Mouse (Mus musculus): ENCODE measurements around the gene Slc25a25. TPM values are rescaled to one million over a fixed set of nuclear protein-coding genes. Genes with fewer than 3 reads are reported as not detected.
"Not testable (repeated sequence)": the region's sequence is repeated elsewhere in the genome, so short reads cannot be mapped to it uniquely, and the experiment has no call there.

Gene Slc25a25
- total RNA-seq (2021) = 10 to 100 TPM; 54.5 to 57.6 TPM
- long read RNA-seq, experiment 1, transcript Slc25a25-201 (11 exons, 3,294 nt) = minor isoform, 9 of 67 reads
- long read RNA-seq, experiment 1, transcript Slc25a25-204 (10 exons, 2,643 nt) = minor isoform, 10 of 67 reads
- long read RNA-seq, experiment 1, transcript Slc25a25-202 (11 exons, 3,529 nt) = minor isoform, 7 of 67 reads
- long read RNA-seq, experiment 1, transcript Slc25a25-205 (10 exons, 3,278 nt) = major isoform, 28 of 67 reads
- long read RNA-seq, experiment 1, partial matches to known transcripts = 2 of 67 reads
- long read RNA-seq, experiment 1, other reads (novel, unspliced or antisense) = 10 of 67 reads
- long read RNA-seq, experiment 2, transcript Slc25a25-202 (11 exons, 3,529 nt) = minor isoform, 10 of 74 reads
- long read RNA-seq, experiment 2, transcript Slc25a25-205 (10 exons, 3,278 nt) = major isoform, 22 of 74 reads
- long read RNA-seq, experiment 2, transcript Slc25a25-204 (10 exons, 2,643 nt) = minor isoform, 14 of 74 reads
- long read RNA-seq, experiment 2, transcript Slc25a25-201 (11 exons, 3,294 nt) = minor isoform, 14 of 74 reads
- long read RNA-seq, experiment 2, partial matches to known transcripts = 2 of 74 reads
- long read RNA-seq, experiment 2, other reads (novel, unspliced or antisense) = 11 of 74 reads

DNA sequence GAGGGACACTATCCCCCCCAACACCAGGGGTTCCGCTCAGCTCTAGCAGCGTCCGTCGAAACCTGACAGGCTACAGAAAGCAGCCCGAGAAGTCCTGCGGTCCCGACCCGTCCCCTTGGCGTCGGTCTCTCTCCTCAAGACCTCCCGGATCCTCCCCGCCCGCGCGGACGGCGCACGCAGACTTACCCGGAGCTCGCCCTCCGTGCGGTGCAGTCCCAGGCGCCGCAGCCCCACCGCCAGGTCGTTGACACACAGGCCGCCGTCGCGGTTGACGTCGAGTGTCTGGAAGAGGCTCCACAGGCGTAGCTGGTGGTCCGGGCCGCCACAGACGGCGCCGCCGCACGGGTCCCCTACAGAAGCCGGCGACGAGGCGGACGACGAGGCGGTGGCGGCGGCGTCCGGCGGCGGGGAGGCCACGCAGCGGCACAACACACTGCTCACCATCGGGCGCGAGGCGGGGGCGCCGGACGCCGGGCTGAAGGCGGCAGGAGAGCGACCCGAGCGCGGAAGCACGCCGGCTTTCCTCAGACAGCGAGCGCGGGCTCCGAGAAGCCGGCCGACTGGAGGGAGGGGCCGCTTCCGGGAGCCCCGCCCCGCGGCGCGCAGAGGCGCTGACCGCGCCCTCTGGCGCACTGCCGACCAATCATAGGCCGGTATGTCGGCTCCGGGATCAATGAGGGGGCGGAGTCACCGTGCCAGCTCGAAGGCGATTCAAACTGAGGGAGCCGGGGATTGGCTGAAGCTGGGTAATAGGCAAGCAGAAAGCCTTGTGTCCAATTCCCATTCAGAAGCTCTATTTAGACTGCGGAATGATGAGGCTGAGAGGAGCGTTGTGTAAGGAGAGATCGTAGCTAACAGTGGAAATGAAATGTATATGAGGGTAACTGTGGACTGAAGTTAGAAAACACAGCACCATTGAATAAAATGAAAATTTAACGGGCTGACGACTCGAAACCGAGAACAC, at the start of gene Slc25a25:
Gene Slc25a25, minus strand, starts transcription at position 565 of the 964 bp plus-strand sequence.
- peak; percentile 97 for DNase-seq (ENCODE audit: low spot score in 2 of 2)
- TF ChIP-seq CTCF (conservative IDR thresholded peaks at IDR 0.05) = no peak
- peak within 1 kb of the TSS; percentile 95 for H3K27ac ChIP-seq
- H3K4me3 ChIP-seq = peak within 1 kb of the TSS; percentile 84

- H3K27ac ChIP-seq = no peak overlapping the region
- no peak overlapping the region for H3K4me3 ChIP-seq
- TF ChIP-seq CTCF (conservative IDR thresholded peaks at IDR 0.05) = no peak
- DNase-seq (ENCODE audit: low spot score in 2 of 2) = no peak
Observed at GRCm38 (mm10) chr2:32500461-32500860, 49.2 kb upstream of the Slc25a25 start.

GRCm38 (mm10) chr2:32499365-32499764, 48.1 kb upstream of the Slc25a25 start:
- no peak for DNase-seq (ENCODE audit: low spot score in 2 of 2)

DNA sequence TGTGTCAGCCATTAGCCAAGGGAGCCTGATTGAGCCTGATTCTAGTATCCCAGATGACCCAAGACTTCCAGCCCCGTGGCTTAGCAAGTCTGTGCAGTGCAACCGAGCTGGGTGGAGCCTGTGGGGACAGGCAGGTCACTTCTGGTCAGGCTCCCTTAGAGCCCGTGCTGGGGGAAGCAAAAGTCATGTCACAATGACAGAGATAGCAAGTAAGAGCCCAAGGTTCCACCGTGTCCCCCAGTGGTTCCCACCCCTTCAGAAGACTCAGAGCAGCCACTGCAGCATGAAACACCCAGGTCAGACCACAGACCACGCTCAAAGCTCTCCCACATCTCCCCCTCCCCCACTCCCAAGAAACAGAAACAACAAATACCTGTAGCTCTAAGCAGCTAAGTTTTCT, 44.9 kb upstream of the Slc25a25 start:
- no peak overlapping the region for H3K4me3 ChIP-seq

More at GRCm38 (mm10) chr2:32499365-32499764, 48.1 kb upstream of the Slc25a25 start:
- H3K4me3 ChIP-seq = no peak overlapping the region
- no peak for TF ChIP-seq CTCF (conservative IDR thresholded peaks at IDR 0.05)
- no peak overlapping the region for H3K27ac ChIP-seq

GRCm38 (mm10) chr2:32495185-32495726, 44.0 kb upstream of the Slc25a25 start:
- Histone ChIP-seq H3K27ac (no peak overlapping the region), H3K4me3 (no peak overlapping the region)
- DNase-seq (ENCODE audit: low spot score in 2 of 2) = no peak
- TF ChIP-seq CTCF (conservative IDR thresholded peaks at IDR 0.05) = no peak

More for the DNA sequence above, 44.9 kb upstream of the Slc25a25 start:
- no peak for TF ChIP-seq CTCF (conservative IDR thresholded peaks at IDR 0.05)
- no peak for DNase-seq (ENCODE audit: low spot score in 2 of 2)
- H3K27ac ChIP-seq = no peak overlapping the region

DNA sequence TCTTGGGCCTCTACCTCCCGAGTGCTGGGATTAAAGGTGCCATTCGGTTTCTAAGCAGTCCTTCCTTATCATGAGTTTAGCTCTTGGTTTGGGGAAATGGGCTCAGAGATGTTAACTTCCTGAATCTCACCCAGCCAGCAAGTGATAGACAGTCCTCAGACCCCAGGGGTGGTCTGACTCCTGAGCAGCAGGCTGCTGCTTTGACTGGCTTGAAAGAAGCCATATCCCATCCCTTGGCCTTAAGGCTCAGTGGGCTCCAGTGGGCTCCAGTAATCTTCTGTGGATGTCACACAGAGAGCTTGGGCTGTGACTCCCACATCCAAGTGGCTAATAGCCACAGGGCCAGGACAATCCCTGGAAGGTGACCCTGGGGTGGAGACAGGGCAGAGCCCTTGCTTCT, 43.3 kb upstream of the Slc25a25 start:
- Histone ChIP-seq H3K4me3 (no peak overlapping the region), H3K27ac (no peak overlapping the region)
- DNase-seq (ENCODE audit: low spot score in 2 of 2) = no peak
- TF ChIP-seq CTCF (conservative IDR thresholded peaks at IDR 0.05) = no peak

- no peak overlapping the region for H3K4me3 ChIP-seq
- no peak for TF ChIP-seq CTCF (conservative IDR thresholded peaks at IDR 0.05)
- DNase-seq (ENCODE audit: low spot score in 2 of 2) = no peak
- no peak overlapping the region for H3K27ac ChIP-seq
Observed at GRCm38 (mm10) chr2:32493301-32493701, 42.1 kb upstream of the Slc25a25 start.

DNA sequence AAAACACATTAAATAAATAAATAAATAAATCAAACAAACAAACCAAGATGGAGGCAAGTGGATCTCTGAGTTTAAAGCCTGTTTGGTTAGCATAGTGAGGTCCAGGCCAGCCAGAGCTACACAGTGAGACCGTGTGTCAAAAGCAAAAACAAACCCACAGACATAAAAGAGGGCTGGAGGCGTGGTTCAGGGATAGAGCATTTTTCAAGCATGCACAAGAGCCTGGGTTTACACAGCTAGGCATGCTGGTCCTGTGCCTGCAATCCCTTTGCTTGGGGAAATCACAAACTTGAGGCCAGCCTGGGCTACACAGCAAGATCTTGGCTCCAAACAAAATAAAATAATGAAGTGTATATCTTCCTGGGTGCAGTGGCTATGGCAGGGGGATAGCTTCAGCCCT, 41.4 kb upstream of the Slc25a25 start:
- no peak overlapping the region for H3K27ac ChIP-seq
- no peak for DNase-seq (ENCODE audit: low spot score in 2 of 2)
- no peak for TF ChIP-seq CTCF (conservative IDR thresholded peaks at IDR 0.05)
- H3K4me3 ChIP-seq = no peak overlapping the region

DNA sequence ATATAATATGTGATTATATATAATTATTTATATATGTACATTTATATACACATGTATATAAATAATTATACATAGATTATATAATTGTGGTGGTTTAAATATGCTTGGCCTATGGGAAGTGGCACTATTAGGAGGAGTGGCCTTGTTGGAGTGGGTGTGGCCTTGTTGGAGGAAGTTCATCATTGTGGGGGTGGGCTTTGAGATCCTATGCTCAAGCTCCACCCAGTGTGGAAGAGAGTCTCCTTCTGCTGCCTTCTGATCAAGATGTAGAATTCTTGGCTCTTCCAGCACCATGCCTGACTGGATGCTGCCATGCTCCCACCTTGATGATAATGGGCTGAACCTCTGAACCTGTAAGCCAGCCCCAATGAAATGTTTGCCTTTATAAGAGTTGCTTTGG, 39.5 kb upstream of the Slc25a25 start:
- not testable (repeated sequence) for DNase-seq (ENCODE audit: low spot score in 2 of 2); H3K27ac ChIP-seq; H3K4me3 ChIP-seq

GRCm38 (mm10) chr2:32488679-32489078, 37.4 kb upstream of the Slc25a25 start:
- H3K4me3 ChIP-seq = no peak overlapping the region
- TF ChIP-seq CTCF (conservative IDR thresholded peaks at IDR 0.05) = peak; percentile 95
- no peak overlapping the region for H3K27ac ChIP-seq
- peak; percentile 79 to 83 for DNase-seq (ENCODE audit: low spot score in 2 of 2)

GRCm38 (mm10) chr2:32487124-32487623, 35.9 kb upstream of the Slc25a25 start:
- TF ChIP-seq CTCF (conservative IDR thresholded peaks at IDR 0.05) = peak; percentile 97
- H3K27ac ChIP-seq = no peak overlapping the region
- no peak overlapping the region for H3K4me3 ChIP-seq
- peak; percentile 89 to 96 for DNase-seq (ENCODE audit: low spot score in 2 of 2)

DNA sequence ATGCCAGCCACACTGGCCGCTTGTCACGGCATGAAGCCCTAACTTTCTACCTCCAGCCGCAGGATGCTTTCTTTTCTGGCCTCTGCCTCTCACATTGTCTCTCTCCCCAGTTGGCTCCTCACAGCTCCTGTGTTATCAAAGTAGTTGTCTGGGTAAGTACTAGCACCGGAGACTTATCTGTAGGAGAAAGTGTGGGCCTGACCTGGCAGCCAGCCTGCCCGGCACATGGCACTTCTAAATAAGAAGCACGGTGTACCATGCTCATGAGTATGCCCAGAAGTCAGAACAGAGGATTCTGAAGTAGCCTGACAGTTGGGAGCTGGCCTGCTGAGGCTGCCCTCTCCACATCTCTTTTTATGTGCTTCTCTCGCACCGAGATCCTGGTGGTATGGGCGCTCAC, 34.9 kb upstream of the Slc25a25 start:
- no peak for DNase-seq (ENCODE audit: low spot score in 2 of 2)
- no peak overlapping the region for H3K27ac ChIP-seq
- TF ChIP-seq CTCF (conservative IDR thresholded peaks at IDR 0.05) = no peak
- no peak overlapping the region for H3K4me3 ChIP-seq

Data from layer of hippocampus, adult 2 months (tissue).